Mouse (Mus musculus) v-Abl transformed pro-B cells (cell line): ENCODE data around the gene Pnkd.

ENCODE experiments used
- in situ Hi-C, 2 experiments: fragments of 400-800 bp; cut with MboI; formaldehyde crosslinking; loops; one replicate each; pipeline ENCODE4 v1.15.1; 2025; ENCODE audit not compliant: unreplicated experiment in 2 of 2

The Pnkd gene

DNA sequence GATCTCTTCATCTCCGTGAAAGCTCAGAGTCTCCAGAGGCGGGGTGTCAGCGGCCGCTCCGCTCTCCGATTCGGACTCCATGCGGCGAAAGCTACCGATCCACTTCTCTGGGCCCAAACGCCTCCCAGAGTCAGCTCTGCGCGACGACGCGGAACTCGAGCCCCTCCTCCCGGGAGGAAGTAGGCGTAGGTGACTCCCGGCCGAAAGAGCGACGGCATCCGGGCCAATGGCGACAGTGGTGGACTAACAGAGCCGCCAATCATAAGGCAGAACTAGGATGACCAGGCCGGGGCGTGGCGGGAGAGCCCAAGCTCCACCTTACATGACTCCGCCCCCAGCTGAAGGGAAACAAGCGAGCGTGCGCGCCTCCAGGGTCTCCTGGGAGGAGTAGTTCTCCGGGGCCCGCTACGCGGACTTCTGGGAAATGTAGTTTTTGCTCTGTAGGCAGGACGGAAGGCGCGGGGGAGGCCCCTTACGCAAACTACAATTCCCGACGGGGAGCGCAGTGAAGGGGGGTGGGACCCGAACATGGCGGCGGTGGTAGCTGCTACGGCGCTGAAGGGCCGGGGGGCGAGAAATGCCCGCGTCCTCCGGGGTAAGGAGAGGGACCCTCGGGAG is at the start of gene Pnkd, which contains the start of gene Aamp:
TSS of gene Pnkd (plus strand) at position 388 of the 618 bp plus-strand sequence.
TSS of gene Aamp (minus strand) at position 196 of the 618 bp plus-strand sequence.
- in situ Hi-C loops, result loop anchor here (5.0 to 10.0 kb wide), 3 partner anchors 42 to 108 kb away; partner anchors contain the start of gene Ctdsp1 (in 1 of the 2)

DNA sequence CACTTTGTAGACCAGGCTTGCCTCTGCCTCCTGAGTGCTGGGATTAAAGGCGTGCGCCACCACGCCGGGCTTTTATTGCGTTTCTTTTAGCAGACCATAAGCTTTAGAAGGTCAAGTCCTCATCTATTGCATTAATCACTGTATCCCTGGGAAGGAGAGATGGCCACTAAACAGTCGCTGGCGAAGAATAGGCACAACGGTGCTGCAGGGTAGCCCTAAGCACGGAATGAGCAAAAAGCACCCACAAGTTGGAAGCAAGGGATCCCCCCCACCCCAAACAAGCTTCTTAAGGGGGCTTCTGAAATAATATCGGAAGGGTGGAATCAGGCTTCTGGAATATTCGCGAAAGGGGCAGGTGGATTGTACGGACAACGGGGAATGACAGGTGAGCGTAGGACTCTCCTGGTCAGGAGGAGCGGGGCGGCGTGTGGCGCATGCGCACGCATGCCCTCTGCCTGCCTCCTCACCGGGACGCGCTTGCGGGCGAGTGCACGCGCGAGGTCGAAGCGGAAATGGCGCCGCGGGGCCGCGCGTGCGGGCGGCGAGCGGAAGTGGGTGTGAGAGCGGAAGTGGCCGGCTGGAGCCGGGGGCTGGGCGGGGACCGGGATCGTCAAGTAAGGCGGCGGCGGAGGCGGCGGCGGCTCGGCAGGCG is 48.7 kb upstream of the Pnkd start, which contains the start of gene Arpc2:
TSS of gene Arpc2 (plus strand) at position 147 of the 652 bp plus-strand sequence.
- in situ Hi-C loops, result loop anchor here in 1 of 2 experiments (5.0 to 25.0 kb wide), 2 partner anchors 156 to 1999 kb away; partner anchors contain the start of gene Ctdsp1

DNA sequence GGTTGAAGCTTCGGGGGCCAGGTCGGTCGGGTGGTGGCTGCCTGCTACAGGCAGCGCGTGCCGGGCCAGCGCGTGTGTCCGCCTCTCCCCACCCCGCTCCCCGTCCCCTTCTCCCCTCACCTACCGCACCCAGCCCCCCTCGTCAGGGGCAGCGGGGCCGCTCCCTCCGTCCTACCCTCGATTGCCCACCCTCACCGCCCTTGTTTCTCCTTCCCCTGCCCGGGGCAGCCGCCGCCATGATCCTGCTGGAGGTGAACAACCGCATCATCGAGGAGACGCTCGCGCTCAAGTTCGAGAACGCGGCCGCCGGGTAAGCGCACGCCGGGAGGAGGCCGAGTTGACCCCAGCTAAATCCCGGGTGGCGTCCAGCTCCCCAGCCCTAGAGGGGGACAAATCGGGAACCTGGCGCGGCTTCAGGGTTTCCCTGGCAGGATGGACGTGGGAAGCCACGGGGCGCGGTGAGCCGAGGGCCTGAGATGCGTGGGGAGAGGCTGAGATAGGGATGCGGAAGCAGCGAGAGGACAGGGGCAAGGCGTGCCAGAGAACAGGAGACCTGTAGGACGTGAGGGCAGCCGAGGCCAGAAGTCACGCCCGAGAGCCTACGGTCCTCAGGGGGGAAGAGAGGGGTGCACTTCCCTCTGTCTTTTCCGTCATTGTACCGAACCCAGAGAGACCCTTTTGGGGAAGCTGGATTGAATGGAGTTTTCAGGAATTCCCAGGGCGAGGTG is 48.0 kb upstream of the Pnkd start:
- in situ Hi-C loops, result loop anchor here in 1 of 2 experiments (5.0 to 25.0 kb wide), 2 partner anchors 156 to 1999 kb away; partner anchors contain the start of gene Ctdsp1

GRCm38 (mm10) chr1:74237671-74238070 is 47.1 kb upstream of the Pnkd start:
- in situ Hi-C loops, result loop anchor here in 1 of 2 experiments (5.0 to 25.0 kb wide), 2 partner anchors 155 to 2000 kb away; partner anchors contain the start of gene Ctdsp1

DNA sequence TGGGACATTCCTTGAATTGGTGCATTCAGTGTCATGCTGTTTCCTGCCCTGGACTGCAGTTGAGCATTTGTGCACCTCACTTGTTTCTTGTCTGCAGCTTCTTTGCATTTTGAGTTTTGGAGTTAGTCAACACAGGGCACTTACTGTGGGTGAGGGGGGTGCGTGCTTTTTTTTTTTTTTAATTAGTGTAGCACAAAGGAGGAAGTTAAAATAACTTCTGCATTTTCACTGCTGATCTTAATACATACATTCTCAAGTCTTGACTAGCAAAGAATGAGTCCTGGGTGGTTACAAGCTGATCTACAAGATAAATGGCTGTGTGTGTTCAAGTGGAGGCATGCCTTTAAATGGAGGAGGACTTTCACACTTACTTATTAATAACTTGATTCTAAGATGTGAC is 46.6 kb upstream of the Pnkd start:
- in situ Hi-C loops, result loop anchor here in 1 of 2 experiments (5.0 to 25.0 kb wide), 2 partner anchors 154 to 2001 kb away; partner anchors contain the start of gene Ctdsp1

GRCm38 (mm10) chr1:74239162-74239561 is 45.6 kb upstream of the Pnkd start:
- in situ Hi-C loops, result loop anchor here in 1 of 2 experiments (5.0 to 25.0 kb wide), 2 partner anchors 153 to 2002 kb away; partner anchors contain the start of gene Ctdsp1

- in situ Hi-C loops, result loop anchor here in 1 of 2 experiments (5.0 to 25.0 kb wide), 3 partner anchors 43 to 2002 kb away; partner anchors contain the start of genes Aamp, Ctdsp1 and Pnkd
Observed at GRCm38 (mm10) chr1:74239618-74240017, 45.1 kb upstream of the Pnkd start.

- in situ Hi-C loops, result loop anchor here in 1 of 2 experiments (5.0 to 25.0 kb wide), 2 partner anchors 42 to 2003 kb away; partner anchors contain the start of genes Aamp and Pnkd
Observed at GRCm38 (mm10) chr1:74240311-74240710, 44.4 kb upstream of the Pnkd start.

DNA sequence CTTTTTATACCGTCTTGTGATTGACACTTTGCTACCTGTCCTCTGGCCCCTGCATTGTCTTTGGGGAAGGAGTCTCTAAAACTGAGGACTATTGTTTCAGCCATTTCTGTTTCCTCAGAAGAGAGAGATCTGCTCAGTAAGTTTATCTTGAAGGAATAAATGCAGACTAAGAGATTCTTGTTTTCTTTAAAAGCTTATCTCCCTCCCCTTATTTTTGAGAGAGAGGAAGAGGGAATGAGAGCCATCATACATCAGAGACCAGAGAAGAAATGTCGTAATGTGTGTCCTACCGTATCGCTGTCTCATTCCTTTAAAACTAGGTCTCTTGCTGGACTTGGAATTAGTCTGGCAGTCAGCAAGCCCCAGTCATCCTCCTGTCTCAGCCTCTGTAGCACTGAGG is 43.9 kb upstream of the Pnkd start:
- in situ Hi-C loops, result loop anchor here in 1 of 2 experiments (5.0 to 25.0 kb wide), 2 partner anchors 41 to 2004 kb away; partner anchors contain the start of genes Aamp and Pnkd

DNA sequence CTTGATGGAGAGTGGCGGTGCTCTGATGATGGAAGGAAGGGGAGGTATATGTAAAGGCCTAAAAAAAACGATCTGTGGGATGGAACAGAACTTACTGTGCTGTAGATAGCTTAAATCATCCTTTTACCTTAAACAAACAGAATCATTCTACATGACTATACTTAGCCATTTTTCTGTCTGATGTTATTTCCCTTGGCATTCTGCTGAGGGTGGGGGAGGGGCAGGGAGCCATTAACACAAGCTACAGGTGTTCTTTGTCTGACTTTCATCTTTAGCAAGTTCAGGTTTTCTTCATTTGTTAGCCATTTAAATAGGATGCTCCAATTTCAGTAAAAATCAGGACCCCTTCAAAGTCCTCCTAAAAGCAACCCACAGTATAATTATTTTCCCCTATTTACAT is 39.2 kb upstream of the Pnkd start:
- in situ Hi-C loops, result loop anchor here in 1 of 2 experiments (25.0 kb wide), 1 partner anchor 2008 kb away; no protein-coding TSS in a partner anchor

- in situ Hi-C loops, result loop anchor here in 1 of 2 experiments (25.0 kb wide), 1 partner anchor 2011 kb away; no protein-coding TSS in a partner anchor
Observed at GRCm38 (mm10) chr1:74248799-74249198, 35.9 kb upstream of the Pnkd start.

GRCm38 (mm10) chr1:74249331-74249980 is 35.3 kb upstream of the Pnkd start:
- in situ Hi-C loops, result loop anchor here in 1 of 2 experiments (25.0 kb wide), 1 partner anchor 2012 kb away; no protein-coding TSS in a partner anchor

DNA sequence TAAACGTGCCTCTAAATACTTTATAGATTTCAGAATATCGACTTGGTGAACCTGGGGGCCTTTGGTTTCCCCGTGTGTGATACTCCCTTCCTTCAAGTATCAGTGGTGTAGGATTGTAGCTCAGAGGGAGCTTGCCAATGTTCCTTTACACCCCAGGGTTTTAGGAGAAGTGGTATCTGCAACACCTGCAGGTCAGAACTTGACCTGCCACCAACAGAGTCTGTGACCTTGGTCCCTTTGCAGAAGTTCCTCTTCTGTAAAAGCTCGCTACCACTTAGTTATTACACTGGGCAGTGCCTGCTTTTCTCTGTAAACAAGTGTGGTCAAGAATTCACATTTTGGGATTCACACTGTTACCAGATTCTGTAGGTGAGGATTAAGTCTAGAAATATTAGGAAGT is 34.6 kb upstream of the Pnkd start:
- in situ Hi-C loops, result no loop called here

GRCm38 (mm10) chr1:74255704-74256345 is 28.9 kb upstream of the Pnkd start:
- in situ Hi-C loops, result no loop called here

DNA sequence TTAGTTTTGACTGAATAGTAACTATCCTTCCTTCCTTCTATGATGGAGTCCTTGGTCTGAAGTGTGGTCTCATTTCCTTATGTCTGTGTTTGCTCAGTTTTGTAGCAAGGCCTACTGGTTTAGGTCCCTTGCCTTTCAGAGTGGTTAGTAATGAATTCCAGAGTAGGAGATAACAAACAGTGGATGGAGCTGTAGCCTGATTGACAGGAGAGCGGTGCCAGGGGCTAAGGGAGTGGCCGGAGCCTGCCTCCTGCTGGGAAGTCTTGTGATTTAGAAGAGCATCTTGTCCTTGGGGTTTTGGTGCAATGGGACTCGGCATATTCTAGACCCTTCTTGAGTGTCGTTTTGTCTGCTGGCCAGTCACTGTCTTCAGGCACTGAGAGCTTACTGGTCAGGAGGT is 27.9 kb upstream of the Pnkd start:
- in situ Hi-C loops, result no loop called here

DNA sequence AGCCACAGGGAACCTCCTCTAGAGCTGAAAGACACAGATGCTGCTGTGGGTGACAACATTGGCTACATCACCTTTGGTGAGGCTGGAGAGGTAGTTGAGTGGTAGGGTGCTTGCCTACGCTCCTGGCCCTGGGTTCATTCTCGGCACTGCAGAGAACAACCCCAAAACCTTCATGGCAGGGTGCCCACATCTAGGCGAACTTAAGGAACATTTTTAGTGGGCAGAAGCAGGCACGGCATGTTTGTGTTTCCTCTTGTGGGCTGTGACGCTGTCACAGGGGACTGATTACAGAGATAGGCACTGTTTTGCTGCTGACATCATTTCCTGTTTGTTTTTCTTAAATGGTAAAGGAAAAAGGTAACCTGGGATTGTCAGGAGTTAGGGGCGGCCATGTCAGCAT is 22.2 kb upstream of the Pnkd start:
- in situ Hi-C loops, result no loop called here

GRCm38 (mm10) chr1:74268750-74269149 is 16.0 kb upstream of the Pnkd start:
- in situ Hi-C loops, result no loop called here

DNA sequence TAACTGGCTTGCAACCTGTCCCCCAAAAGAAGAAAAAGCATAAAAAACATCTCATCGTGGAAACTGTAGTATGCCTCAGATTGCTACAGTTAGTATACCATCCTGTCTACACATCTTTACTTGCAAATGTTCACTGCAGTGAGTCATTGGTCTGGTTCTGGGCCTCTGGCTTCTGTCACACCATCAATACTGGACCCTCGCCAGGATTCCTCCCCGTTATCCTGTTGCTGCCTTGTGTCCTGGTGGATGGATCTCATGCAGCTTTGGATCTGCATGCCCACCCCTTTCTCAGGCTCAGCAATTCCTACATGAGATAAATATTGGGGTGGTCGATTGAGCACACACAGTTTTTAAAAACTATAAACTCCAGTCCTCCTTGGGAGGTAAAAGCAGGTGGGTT is 13.1 kb upstream of the Pnkd start:
- in situ Hi-C loops, result no loop called here

DNA sequence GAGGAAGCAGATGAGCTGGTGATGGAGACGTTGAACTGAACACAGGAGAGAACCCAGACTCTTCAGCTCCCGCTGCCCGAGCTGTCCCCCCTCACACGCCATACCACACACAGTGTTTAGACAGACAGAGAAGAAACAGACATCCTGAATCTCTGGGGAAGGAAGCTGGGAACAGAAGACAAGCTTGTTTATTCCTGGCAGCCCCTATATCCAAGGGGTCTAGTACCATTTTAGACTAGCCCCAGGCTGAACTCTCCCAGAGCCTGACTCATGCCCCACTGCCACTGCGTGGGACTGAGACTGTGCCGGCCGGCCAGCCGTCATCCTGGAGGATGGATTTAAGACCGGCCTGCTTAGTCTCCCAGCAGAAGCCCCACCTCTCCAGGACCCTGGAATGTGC is 9.7 kb upstream of the Pnkd start:
- in situ Hi-C loops, result no loop called here
